Mouse (Mus musculus): Measurements from ENCODE around the gene Bmp5. TPM values are rescaled to one million over a fixed set of nuclear protein-coding genes. Genes with fewer than 3 reads are reported as not detected.
A peak's percentile ranks its signal among the peaks of the same experiment; 100 is the strongest.

The Bmp5 gene
- total and polyA plus RNA-seq, 2 experiments from 2014 or later: 2.4 to 2.8 TPM

DNA sequence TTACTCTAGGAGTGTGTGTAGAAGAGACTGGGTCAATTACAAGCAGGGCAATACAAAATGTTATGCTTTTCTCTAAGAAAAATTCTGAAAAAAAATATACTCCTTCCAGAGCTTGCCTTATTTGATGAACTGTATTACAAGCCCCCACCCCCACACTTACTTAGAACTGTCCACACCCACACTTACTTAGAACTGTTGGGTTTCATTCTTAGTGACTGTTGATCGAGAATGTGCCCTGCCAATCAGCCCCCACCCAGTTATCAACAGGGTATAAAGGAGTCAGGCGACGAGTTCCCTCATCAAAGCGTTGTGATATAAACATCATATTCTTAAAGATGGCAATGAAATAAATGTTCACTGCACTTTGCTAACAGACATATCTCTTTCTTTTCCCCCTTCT lies 122.9 kb downstream of the Bmp5 start:
- H3K36me3 ChIP-seq (replicated peaks; ENCODE audit: control insufficient read depth, insufficient read depth, low read length): no peaks in the 10 kb centered on the region
- ATAC-seq (ENCODE audit: insufficient read depth, low read depth) (no peak), DNase-seq (ENCODE audit: low spot score) (no peak)
- H3K27me3 ChIP-seq (ENCODE audit: control insufficient read depth, insufficient read depth, low read length): no peaks in the 10 kb centered on the region
- no peak for TF ChIP-seq CTCF (IDR thresholded peaks at IDR 0.05; ENCODE audit: low read depth)
- no peak for TF ChIP-seq EP300 (IDR thresholded peaks at IDR 0.05; ENCODE audit: low read depth)
- no peaks in the 10 kb centered on the region for H3K9me3 ChIP-seq (replicated peaks; ENCODE audit: control insufficient read depth, low read length)
- H3K4me2 ChIP-seq (ENCODE audit: low read depth, low read length): no peak overlapping the region
- WGBS: 55% methylated on average over 4 of the region's 4 CpGs
- H3K9ac ChIP-seq (replicated peaks; ENCODE audit: low read depth, low read length): no peak overlapping the region
- H3K27ac ChIP-seq (ENCODE audit: low read depth): no peak overlapping the region
- no peak overlapping the region for H3K4me3 ChIP-seq (ENCODE audit: low read depth, low read length)
- H3K4me1 ChIP-seq (ENCODE audit: control insufficient read depth, insufficient read depth): no peaks in the 10 kb centered on the region

DNA sequence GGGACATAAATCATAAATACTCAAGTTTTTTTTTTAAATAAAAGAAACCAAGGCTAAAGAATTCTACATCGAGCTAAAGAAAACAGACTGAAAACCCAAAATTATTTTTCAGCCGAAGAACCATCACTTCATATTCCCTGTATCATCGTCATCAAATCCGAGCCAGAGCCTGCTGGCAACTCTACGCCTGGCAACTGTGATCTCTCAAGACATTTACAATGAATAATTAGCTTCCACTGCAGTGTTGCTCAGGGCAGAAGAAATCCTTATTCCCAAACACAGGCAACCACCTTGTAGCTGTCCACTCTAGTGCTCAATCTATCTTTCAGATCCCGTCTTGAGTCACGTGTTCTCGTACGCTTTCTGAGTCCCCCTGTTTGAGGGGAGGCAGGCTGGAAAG lies 126.1 kb downstream of the Bmp5 start:
- ATAC-seq (ENCODE audit: insufficient read depth, low read depth) (no peak), DNase-seq (ENCODE audit: low spot score) (no peak)
- Histone ChIP-seq H3K36me3 (replicated peaks; ENCODE audit: control insufficient read depth, insufficient read depth, low read length) (no peaks in the 10 kb centered on the region), H3K9ac (replicated peaks; ENCODE audit: low read depth, low read length) (no peak overlapping the region), H3K4me3 (ENCODE audit: low read depth, low read length) (no peak overlapping the region), H3K4me1 (ENCODE audit: control insufficient read depth, insufficient read depth) (no peaks in the 10 kb centered on the region), H3K4me2 (ENCODE audit: low read depth, low read length) (no peak overlapping the region), H3K27me3 (ENCODE audit: control insufficient read depth, insufficient read depth, low read length) (no peaks in the 10 kb centered on the region), H3K27ac (ENCODE audit: low read depth) (no peak overlapping the region), H3K9me3 (replicated peaks; ENCODE audit: control insufficient read depth, low read length) (no peaks in the 10 kb centered on the region)
- 69% methylated on average over 9 of the region's 9 CpGs for WGBS
- TF ChIP-seq CTCF (IDR thresholded peaks at IDR 0.05; ENCODE audit: low read depth) (no peak), EP300 (IDR thresholded peaks at IDR 0.05; ENCODE audit: low read depth) (no peak)

DNA sequence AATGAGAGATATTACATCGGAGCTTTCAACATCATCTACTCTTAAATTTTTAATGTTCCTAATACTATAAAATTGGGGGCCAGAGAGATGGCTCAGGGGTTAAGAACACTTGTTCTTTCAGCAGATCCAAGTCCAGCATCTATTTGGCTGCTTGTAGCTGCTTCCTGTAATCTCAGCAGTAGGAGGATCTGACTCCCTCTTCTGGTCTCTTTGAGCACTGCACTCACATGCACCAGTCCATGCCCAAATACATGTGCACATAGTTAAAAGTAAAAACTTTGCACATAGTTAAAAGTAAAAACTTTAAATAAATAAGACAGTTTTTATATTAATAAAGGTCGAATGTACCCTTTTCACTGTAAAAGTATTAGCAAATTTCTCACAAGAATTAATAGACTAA lies 130.3 kb downstream of the Bmp5 start:
- Histone ChIP-seq H3K4me2 (ENCODE audit: low read depth, low read length) (no peak overlapping the region), H3K9ac (replicated peaks; ENCODE audit: low read depth, low read length) (no peak overlapping the region), H3K4me1 (ENCODE audit: control insufficient read depth, insufficient read depth) (no peaks in the 10 kb centered on the region), H3K27me3 (ENCODE audit: control insufficient read depth, insufficient read depth, low read length) (no peaks in the 10 kb centered on the region), H3K4me3 (ENCODE audit: low read depth, low read length) (no peak overlapping the region), H3K27ac (ENCODE audit: low read depth) (no peak overlapping the region), H3K9me3 (replicated peaks; ENCODE audit: control insufficient read depth, low read length) (no peaks in the 10 kb centered on the region), H3K36me3 (replicated peaks; ENCODE audit: control insufficient read depth, insufficient read depth, low read length) (no peaks in the 10 kb centered on the region)
- TF ChIP-seq CTCF (IDR thresholded peaks at IDR 0.05; ENCODE audit: low read depth) (no peak), EP300 (IDR thresholded peaks at IDR 0.05; ENCODE audit: low read depth) (no peak)
- 51% methylated on average over 2 of the region's 2 CpGs for WGBS
- ATAC-seq (ENCODE audit: insufficient read depth, low read depth) (no peak), DNase-seq (ENCODE audit: low spot score) (no peak)

DNA sequence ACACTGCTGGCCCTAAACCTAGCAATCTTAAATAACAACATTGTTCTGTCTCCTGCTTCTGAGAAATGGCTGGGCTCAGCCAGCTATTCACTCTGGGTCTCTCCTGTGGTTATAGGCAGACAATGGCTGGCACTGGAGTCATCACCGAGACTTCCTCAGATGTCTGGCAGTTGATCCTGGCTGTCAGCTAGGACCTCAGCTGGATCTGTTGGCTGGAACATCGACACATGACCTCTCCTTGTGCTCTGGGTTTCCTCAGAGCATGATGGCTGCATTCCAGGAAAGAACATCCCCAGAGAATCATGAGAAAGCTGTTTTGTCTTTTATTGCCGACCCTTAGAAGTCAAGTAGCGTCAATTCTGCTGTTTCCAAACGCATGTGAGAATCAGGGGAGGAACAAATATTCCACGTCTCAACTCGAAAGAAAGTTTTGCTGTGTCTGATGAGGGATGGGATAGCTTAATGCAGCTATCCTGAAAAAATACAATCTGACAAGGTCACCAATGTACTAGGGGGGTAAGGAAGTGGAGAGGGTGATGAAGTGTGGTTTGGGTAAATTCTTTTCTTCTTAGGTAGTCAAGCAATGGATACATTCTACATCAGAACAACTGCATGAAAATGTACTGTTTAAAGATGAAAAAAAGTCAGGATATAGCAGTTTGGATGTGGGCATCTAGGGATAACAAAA lies 135.1 kb downstream of the Bmp5 start:
- Histone ChIP-seq H3K27ac (ENCODE audit: low read depth) (0 out of 2 replicates have a peak overlapping the region, but pooled peaks have one; percentile 18), H3K27me3 (ENCODE audit: control insufficient read depth, insufficient read depth, low read length) (no peaks in the 10 kb centered on the region)
- peak; percentile 92 for ATAC-seq (ENCODE audit: insufficient read depth, low read depth)

DNA sequence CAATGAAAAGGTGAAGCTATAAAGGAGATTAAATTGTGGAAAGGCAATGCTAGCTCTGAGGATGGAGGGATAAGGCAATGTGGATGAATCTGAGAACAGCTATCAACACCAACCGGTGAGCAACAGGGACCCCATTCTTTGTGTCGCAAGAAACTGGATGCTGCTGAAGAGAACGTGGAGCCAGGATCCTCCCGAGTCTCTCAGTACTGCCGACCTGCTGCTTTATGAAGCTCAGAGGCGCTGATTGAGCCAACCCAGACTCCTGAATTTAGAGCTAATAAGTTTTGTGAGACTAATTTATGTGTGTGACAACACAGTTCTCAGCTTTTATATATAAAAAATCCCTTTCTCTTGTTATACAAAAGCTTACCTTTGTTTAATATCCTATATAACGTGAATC lies 136.4 kb downstream of the Bmp5 start:
- Histone ChIP-seq H3K9me3 (replicated peaks; ENCODE audit: control insufficient read depth, low read length) (no peaks in the 10 kb centered on the region), H3K27me3 (ENCODE audit: control insufficient read depth, insufficient read depth, low read length) (no peaks in the 10 kb centered on the region), H3K9ac (replicated peaks; ENCODE audit: low read depth, low read length) (no peak overlapping the region), H3K4me1 (ENCODE audit: control insufficient read depth, insufficient read depth) (no peaks in the 10 kb centered on the region), H3K4me3 (ENCODE audit: low read depth, low read length) (no peak overlapping the region), H3K36me3 (replicated peaks; ENCODE audit: control insufficient read depth, insufficient read depth, low read length) (no peaks in the 10 kb centered on the region), H3K4me2 (ENCODE audit: low read depth, low read length) (no peak overlapping the region), H3K27ac (ENCODE audit: low read depth) (no peak overlapping the region)
- TF ChIP-seq EP300 (IDR thresholded peaks at IDR 0.05; ENCODE audit: low read depth) (no peak), CTCF (IDR thresholded peaks at IDR 0.05; ENCODE audit: low read depth) (no peak)
- ATAC-seq (ENCODE audit: insufficient read depth, low read depth) (no peak), DNase-seq (ENCODE audit: low spot score) (no peak)
- 63% methylated on average over 7 of the region's 7 CpGs for WGBS

More for the DNA sequence above, 135.1 kb downstream of the Bmp5 start:
- Histone ChIP-seq H3K4me2 (ENCODE audit: low read depth, low read length) (no peak overlapping the region), H3K9ac (replicated peaks; ENCODE audit: low read depth, low read length) (no peak overlapping the region), H3K4me1 (ENCODE audit: control insufficient read depth, insufficient read depth) (no peaks in the 10 kb centered on the region), H3K36me3 (replicated peaks; ENCODE audit: control insufficient read depth, insufficient read depth, low read length) (no peaks in the 10 kb centered on the region), H3K4me3 (ENCODE audit: low read depth, low read length) (no peak overlapping the region), H3K9me3 (replicated peaks; ENCODE audit: control insufficient read depth, low read length) (no peaks in the 10 kb centered on the region)
- 28% methylated on average over 7 of the region's 7 CpGs for WGBS
- peak; percentile 69 for DNase-seq (ENCODE audit: low spot score)
- TF ChIP-seq EP300 (IDR thresholded peaks at IDR 0.05; ENCODE audit: low read depth) (0 out of 2 replicates have a peak, but pooled peaks have one; percentile 59), CTCF (IDR thresholded peaks at IDR 0.05; ENCODE audit: low read depth) (no peak)

DNA sequence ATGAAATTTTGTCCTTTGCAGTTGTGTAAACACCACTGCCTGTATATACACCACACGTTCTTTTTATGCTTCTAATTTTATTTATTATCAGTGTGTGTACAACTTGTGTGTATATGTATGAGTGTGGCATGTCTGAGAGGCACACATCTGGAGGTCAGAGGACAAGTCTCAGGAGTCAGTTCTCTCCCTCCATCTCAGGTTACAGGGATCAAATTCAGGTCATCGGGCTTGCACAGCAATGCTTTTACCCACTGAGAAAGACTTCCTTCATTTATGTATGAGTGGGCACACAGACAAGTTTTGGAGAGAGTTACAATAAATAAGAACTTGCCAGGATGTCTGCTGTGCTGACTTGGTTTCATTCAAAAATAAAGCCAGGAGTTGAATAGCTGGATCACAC lies 140.9 kb downstream of the Bmp5 start:
- ATAC-seq (ENCODE audit: insufficient read depth, low read depth): no peak
- 47% methylated on average over 2 of the region's 2 CpGs for WGBS
- Histone ChIP-seq H3K27ac (ENCODE audit: low read depth) (no peak overlapping the region), H3K4me2 (ENCODE audit: low read depth, low read length) (no peak overlapping the region), H3K4me1 (ENCODE audit: control insufficient read depth, insufficient read depth) (no peaks in the 10 kb centered on the region), H3K9ac (replicated peaks; ENCODE audit: low read depth, low read length) (no peak overlapping the region), H3K9me3 (replicated peaks; ENCODE audit: control insufficient read depth, low read length) (no peaks in the 10 kb centered on the region), H3K36me3 (replicated peaks; ENCODE audit: control insufficient read depth, insufficient read depth, low read length) (no peaks in the 10 kb centered on the region), H3K4me3 (ENCODE audit: low read depth, low read length) (no peak overlapping the region), H3K27me3 (ENCODE audit: control insufficient read depth, insufficient read depth, low read length) (no peaks in the 10 kb centered on the region)
- TF ChIP-seq CTCF (IDR thresholded peaks at IDR 0.05; ENCODE audit: low read depth): no peak
- DNase-seq (ENCODE audit: low spot score): no peak

All from heart, postnatal 0 days (tissue).